Mouse (Mus musculus) MEL (cell line): Measurements from ENCODE around the gene Ablim2. TPM values are rescaled to one million over a fixed set of nuclear protein-coding genes. Genes with fewer than 3 reads are reported as not detected.

Source experiments
- DNase-seq: peaks from one replicate; pipeline ENCODE4 v3.0.0; 2011; ENCODE audit warnings: low read depth, low spot score
- H3K27ac ChIP-seq: 2 replicates; pipeline ENCODE4 v1.5.1; 2012; ENCODE audit warnings: low read depth, mild to moderate bottlenecking, control low read depth, low read length, moderate library complexity; ENCODE audit not compliant: control insufficient read depth
- H3K27me3 ChIP-seq, 2 experiments: fragments of 150-350 bp in 1 of 2; sonication (generic) in 1 of 2; 2 replicates each; pipeline ENCODE4 v1.6.1; 2012; ENCODE audit warnings: low read length in 2 of 2, mild to moderate bottlenecking in 2 of 2, improper control_type of control experiment in 1 of 2, moderate library complexity in 1 of 2; ENCODE audit not compliant: insufficient read depth in 2 of 2, control insufficient read depth in 1 of 2
- H3K36me3 ChIP-seq, 2 experiments: 2 replicates each; pipeline ENCODE4 v1.6.1; 2012 to 2014; ENCODE audit warnings: low read length in 2 of 2, improper control_type of control experiment in 1 of 2, inconsistent platforms in 1 of 2, mild to moderate bottlenecking in 1 of 2; ENCODE audit not compliant: insufficient read depth in 2 of 2, control insufficient read depth in 1 of 2
- H3K4me1 ChIP-seq, 2 experiments: fragments of 150-350 bp in 1 of 2; sonication (generic) in 1 of 2; 2 replicates each; pipeline ENCODE4 v1.6.1; 2012; ENCODE audit warnings: low read length in 2 of 2, improper control_type of control experiment in 1 of 2, mild to moderate bottlenecking in 1 of 2; ENCODE audit not compliant: insufficient read depth in 2 of 2, control insufficient read depth in 1 of 2
- H3K4me3 ChIP-seq, 2 experiments: fragments of 150-350 bp in 1 of 2; sonication (generic) in 1 of 2; 2 replicates each; pipeline ENCODE4 v1.5.1; 2012; ENCODE audit warnings: low read depth in 2 of 2, low read length in 2 of 2, mild to moderate bottlenecking in 2 of 2, moderate library complexity in 2 of 2, control low read depth in 1 of 2, improper control_type of control experiment in 1 of 2; ENCODE audit not compliant: control insufficient read depth in 1 of 2, insufficient read depth in 1 of 2
- H3K79me2 ChIP-seq: 2 replicates; pipeline ENCODE4 v1.6.1; 2012; ENCODE audit warnings: mild to moderate bottlenecking, low read length, moderate library complexity; ENCODE audit not compliant: control insufficient read depth, poor library complexity, insufficient read depth
- H3K9ac ChIP-seq: 2 replicates; pipeline ENCODE4 v1.6.1; 2012; ENCODE audit warnings: low read depth, mild to moderate bottlenecking, control low read depth, low read length, moderate library complexity; ENCODE audit not compliant: control insufficient read depth, poor library complexity, severe bottlenecking
- H3K9me3 ChIP-seq: fragments of 150-350 bp; sonication (generic); replicated peaks from 2 replicates; pipeline ENCODE4 v1.6.1; 2012; ENCODE audit warnings: mild to moderate bottlenecking, low read length, improper control_type of control experiment, moderate library complexity; ENCODE audit not compliant: insufficient read depth
- BHLHE40 ChIP-seq: IDR thresholded peaks from 2 replicates; pipeline ENCODE4 v1.6.1; 2012; ENCODE audit warnings: low read depth, mild to moderate bottlenecking, inconsistent platforms, low read length, improper control_type of control experiment, borderline replicate concordance
- CHD1 ChIP-seq: IDR thresholded peaks from 2 replicates; pipeline ENCODE4 v1.6.1; 2012; ENCODE audit warnings: low read depth, mild to moderate bottlenecking, inconsistent platforms, low read length, improper control_type of control experiment
- CHD2 ChIP-seq: IDR thresholded peaks from 2 replicates; pipeline ENCODE4 v1.6.1; 2011; ENCODE audit warnings: low read length, improper control_type of control experiment
- E2F4 ChIP-seq: IDR thresholded peaks from 2 replicates; pipeline ENCODE4 v1.6.1; 2011; ENCODE audit warnings: low read depth, low read length, improper control_type of control experiment, borderline replicate concordance
- ELF1 ChIP-seq: IDR thresholded peaks from 2 replicates; pipeline ENCODE4 v1.6.1; 2014; ENCODE audit warnings: low read depth, mild to moderate bottlenecking, inconsistent platforms, low read length, improper control_type of control experiment, moderate library complexity
- ETS1 ChIP-seq: IDR thresholded peaks from 2 replicates; pipeline ENCODE4 v1.6.1; 2012; ENCODE audit warnings: low read depth, mild to moderate bottlenecking, inconsistent platforms, low read length, improper control_type of control experiment, moderate library complexity
- GABPA ChIP-seq: IDR thresholded peaks from 2 replicates; pipeline ENCODE4 v1.6.1; 2012; ENCODE audit warnings: low read depth, mild to moderate bottlenecking, inconsistent platforms, low read length, improper control_type of control experiment, moderate library complexity
- GATA1 ChIP-seq: IDR thresholded peaks from 2 replicates; pipeline ENCODE4 v1.6.1; 2011; ENCODE audit warnings: low read depth, low read length, improper control_type of control experiment
- HCFC1 ChIP-seq: IDR thresholded peaks from 2 replicates; pipeline ENCODE4 v1.6.1; 2012; ENCODE audit warnings: low read depth, mild to moderate bottlenecking, inconsistent platforms, low read length, improper control_type of control experiment, moderate library complexity
- JUND ChIP-seq: IDR thresholded peaks from 2 replicates; pipeline ENCODE4 v1.6.1; 2011; ENCODE audit warnings: low read depth, mild to moderate bottlenecking, improper control_type of control experiment, low read length
- KAT2A ChIP-seq: conservative IDR thresholded peaks from 2 replicates; pipeline ENCODE4 v1.6.1; 2012; ENCODE audit warnings: low read depth, low read length, improper control_type of control experiment, inconsistent platforms
- MAFK ChIP-seq: IDR thresholded peaks from 2 replicates; pipeline ENCODE4 v1.6.1; 2011; ENCODE audit warnings: low read depth, mild to moderate bottlenecking, low read length, improper control_type of control experiment, borderline replicate concordance
- MAZ ChIP-seq: IDR thresholded peaks from 2 replicates; pipeline ENCODE4 v1.6.1; 2012; ENCODE audit warnings: low read depth, mild to moderate bottlenecking, inconsistent platforms, low read length, improper control_type of control experiment
- MEF2A ChIP-seq: IDR thresholded peaks from 2 replicates; pipeline ENCODE4 v1.6.1; 2014; ENCODE audit warnings: low read depth, mild to moderate bottlenecking, inconsistent platforms, low read length, improper control_type of control experiment; ENCODE audit not compliant: poor library complexity, insufficient replicate concordance, severe bottlenecking; ENCODE audit errors: extremely low read depth
- MXI1 ChIP-seq: IDR thresholded peaks from 2 replicates; pipeline ENCODE4 v1.6.1; 2011; ENCODE audit warnings: mild to moderate bottlenecking, low read depth, low read length, improper control_type of control experiment
- MYB ChIP-seq: IDR thresholded peaks from 2 replicates; pipeline ENCODE4 v1.6.1; 2011; ENCODE audit warnings: mild to moderate bottlenecking, low read depth, low read length, improper control_type of control experiment
- MYC ChIP-seq: IDR thresholded peaks from 2 replicates; pipeline ENCODE4 v1.6.1; 2011; ENCODE audit warnings: low read depth, mild to moderate bottlenecking, low read length, improper control_type of control experiment, moderate library complexity
- NELFE ChIP-seq: IDR thresholded peaks from 2 replicates; pipeline ENCODE4 v1.6.1; 2011; ENCODE audit warnings: low read depth, low read length, improper control_type of control experiment
- NRF1 ChIP-seq: IDR thresholded peaks from 2 replicates; pipeline ENCODE4 v1.6.1; 2014; ENCODE audit warnings: low read depth, mild to moderate bottlenecking, inconsistent platforms, low read length, improper control_type of control experiment, moderate library complexity; ENCODE audit not compliant: poor library complexity, insufficient read depth, severe bottlenecking
- POLR2AphosphoS2 ChIP-seq: IDR thresholded peaks from 2 replicates; pipeline ENCODE4 v1.6.1; 2011; ENCODE audit warnings: low read length, improper control_type of control experiment
- POLR2AphosphoS5 ChIP-seq: IDR thresholded peaks from 2 replicates; pipeline ENCODE4 v1.6.1; 2012; ENCODE audit warnings: low read depth, borderline replicate concordance, mild to moderate bottlenecking, inconsistent platforms, low read length, moderate library complexity, mixed read lengths
- RAD21 ChIP-seq: IDR thresholded peaks from 2 replicates; pipeline ENCODE4 v1.6.1; 2011; ENCODE audit warnings: mild to moderate bottlenecking, low read depth, low read length, improper control_type of control experiment
- RCOR1 ChIP-seq: IDR thresholded peaks from 2 replicates; pipeline ENCODE4 v1.6.1; 2012; ENCODE audit warnings: low read depth, mild to moderate bottlenecking, inconsistent platforms, low read length, improper control_type of control experiment
- SIN3A ChIP-seq: IDR thresholded peaks from 2 replicates; pipeline ENCODE4 v1.6.1; 2012; ENCODE audit warnings: low read length, improper control_type of control experiment, inconsistent platforms
- SMC3 ChIP-seq: IDR thresholded peaks from 2 replicates; pipeline ENCODE4 v1.6.1; 2011; ENCODE audit warnings: low read depth, low read length, improper control_type of control experiment
- TAL1 ChIP-seq: IDR thresholded peaks from 2 replicates; pipeline ENCODE4 v1.6.1; 2012; ENCODE audit warnings: mild to moderate bottlenecking, inconsistent platforms, low read length, moderate library complexity, mixed read lengths
- TCF12 ChIP-seq: IDR thresholded peaks from 2 replicates; pipeline ENCODE4 v1.6.1; 2014; ENCODE audit warnings: low read depth, mild to moderate bottlenecking, inconsistent platforms, low read length, improper control_type of control experiment, moderate library complexity
- UBTF ChIP-seq: IDR thresholded peaks from 2 replicates; pipeline ENCODE4 v1.6.1; 2012; ENCODE audit warnings: low read depth, mild to moderate bottlenecking, inconsistent platforms, low read length, improper control_type of control experiment, moderate library complexity, borderline replicate concordance; ENCODE audit not compliant: insufficient read depth
- USF2 ChIP-seq, 2 experiments: IDR thresholded peaks; 2 replicates each; pipeline ENCODE4 v1.6.1; 2011 to 2012; ENCODE audit warnings: improper control_type of control experiment in 2 of 2, low read length in 2 of 2, borderline replicate concordance in 1 of 2, inconsistent platforms in 1 of 2, low read depth in 1 of 2, mild to moderate bottlenecking in 1 of 2; ENCODE audit not compliant: insufficient read depth in 1 of 2
- ZNF384 ChIP-seq: IDR thresholded peaks from 2 replicates; pipeline ENCODE4 v1.6.1; 2012; ENCODE audit warnings: low read depth, mild to moderate bottlenecking, inconsistent platforms, low read length, improper control_type of control experiment
- polyA plus RNA-seq, 2 experiments: library from polyadenylated mRNA; stranded (reverse) in 1 of 2; unstranded in 1 of 2; fragments of >175 nt in 1 of 2; fragments of >200 nt in 1 of 2; gene quantifications; 2 replicates each; pipeline versions ENCODE4 v1.2.1 to v1.2.4; 2012; ENCODE audit warnings: low replicate concordance in 2 of 2, low read depth in 1 of 2; ENCODE audit not compliant: insufficient read length in 2 of 2, insufficient read depth in 1 of 2, missing spikeins in 1 of 2
- total RNA-seq: library from RNA; depleted of rRNA; stranded (reverse); fragments of 300-350 nt; gene quantifications from 2 replicates; pipeline ENCODE4 v1.2.3, GENCODE M21; 2012

The Ablim2 gene
- total and polyA plus RNA-seq, 3 experiments: not detected

- no peak overlapping the region for H3K27ac ChIP-seq
- no peak overlapping the region for H3K9ac ChIP-seq
- no peak overlapping the region for H3K4me3 ChIP-seq
- no peaks in the 10 kb centered on the region for H3K36me3 ChIP-seq
- H3K79me2 ChIP-seq: no peaks in the 10 kb centered on the region
- no peak for DNase-seq
- H3K4me1 ChIP-seq: no peaks in the 10 kb centered on the region
- H3K27me3 ChIP-seq: no peaks in the 10 kb centered on the region
- TF ChIP-seq MAZ (no peak), ETS1 (no peak), MXI1 (no peak), TCF12 (no peak), HCFC1 (no peak), ELF1 (no peak), CHD2 (no peak), SMC3 (no peak), CHD1 (no peak), MYC (no peak), UBTF (no peak), POLR2AphosphoS5 (no peak), RCOR1 (no peak), MYB (no peak), NRF1 (no peak), RAD21 (no peak), GATA1 (no peak), USF2 (IDR thresholded peaks at IDR 0.05; ENCODE audit: borderline replicate concordance in 1 of 2, insufficient read depth in 1 of 2, low read depth in 1 of 2, low read length in 2 of 2) (no peak)
- no peaks in the 10 kb centered on the region for H3K9me3 ChIP-seq
Observed at GRCm38 (mm10) chr5:35923448-35923847, 165.8 kb downstream of the Ablim2 start.

GRCm38 (mm10) chr5:35925171-35925634 lies 167.5 kb downstream of the Ablim2 start:
- TF ChIP-seq KAT2A (no peak), ZNF384 (no peak), MEF2A (no peak), ELF1 (no peak), E2F4 (no peak), UBTF (no peak), BHLHE40 (no peak), POLR2AphosphoS2 (no peak), HCFC1 (no peak), SIN3A (no peak), RCOR1 (no peak), POLR2AphosphoS5 (no peak), TAL1 (no peak), GATA1 (no peak), MXI1 (no peak), NELFE (no peak), GABPA (no peak), ETS1 (no peak), JUND (no peak), MAFK (no peak)
- no peak overlapping the region for H3K27ac ChIP-seq
- H3K79me2 ChIP-seq: no peaks in the 10 kb centered on the region
- no peaks in the 10 kb centered on the region for H3K36me3 ChIP-seq
- H3K9ac ChIP-seq: no peak overlapping the region
- DNase-seq: no peak
- no peaks in the 10 kb centered on the region for H3K4me1 ChIP-seq
- no peak overlapping the region for H3K4me3 ChIP-seq
- H3K9me3 ChIP-seq: no peaks in the 10 kb centered on the region
- H3K27me3 ChIP-seq: no peaks in the 10 kb centered on the region
